Mouse (Mus musculus) T-helper 2 cell (primary cell): Measurements from ENCODE around the gene Hk2.

Experiments used
- in situ Hi-C: fragments of 300-600 bp; cut with MboI, MseI; formaldehyde crosslinking; loops from one replicate; pipeline ENCODE4 v1.15.1; 2025; ENCODE audit warnings: high pct_unique_total_duplicates

The Hk2 gene

DNA sequence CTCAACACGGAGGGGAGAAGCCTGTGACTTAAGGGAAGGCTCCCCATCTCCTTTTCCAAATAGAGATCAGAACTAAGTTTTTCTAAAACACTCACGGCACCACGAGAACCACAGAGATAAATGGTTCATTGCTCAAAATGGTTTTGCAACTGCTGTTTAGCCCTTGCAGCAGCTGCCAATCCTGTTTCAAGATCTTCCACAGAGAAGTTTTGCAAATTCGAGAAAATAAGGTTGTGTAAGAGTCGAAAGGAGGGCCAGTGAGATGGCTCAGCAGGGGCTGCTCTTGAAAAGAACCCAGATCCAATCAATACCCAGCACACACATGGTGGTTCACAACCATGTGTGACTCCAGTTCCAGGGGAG lies 32.8 kb downstream of the Hk2 start:
- in situ Hi-C loops: loop anchor here (5.0 kb wide), 1 partner anchor 36 kb away; no protein-coding TSS in a partner anchor

DNA sequence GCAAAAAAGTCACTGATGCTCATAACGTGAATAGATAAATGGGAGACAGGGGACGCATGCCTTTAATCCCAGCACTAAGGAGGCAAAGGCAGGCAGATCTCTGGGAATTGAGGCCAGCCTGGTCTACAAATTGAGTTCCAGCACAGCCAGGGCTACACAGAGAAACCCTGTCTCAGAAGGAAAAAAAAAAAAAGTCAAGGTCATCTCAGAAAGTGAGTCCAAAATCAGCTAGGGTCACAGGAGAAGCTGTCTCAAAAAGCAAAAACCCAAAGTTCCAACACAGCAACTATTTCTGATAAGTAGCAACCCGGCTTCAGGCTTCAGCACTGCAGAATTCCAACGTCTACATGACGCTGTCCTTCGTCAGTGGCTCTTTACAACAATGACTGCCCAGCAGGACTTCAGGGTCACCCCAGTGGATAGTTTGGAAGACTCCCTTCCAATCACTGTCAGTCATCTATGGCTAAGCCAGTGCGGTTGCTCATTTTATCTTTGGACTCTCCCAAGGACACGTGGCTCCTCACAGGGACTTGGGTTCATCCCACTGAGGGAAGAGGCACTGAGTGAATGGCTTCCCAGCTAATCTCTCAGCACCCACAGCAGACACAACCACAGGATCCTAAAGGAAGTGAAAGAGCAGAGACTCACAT lies 33.3 kb downstream of the Hk2 start:
- in situ Hi-C loops: loop anchor here (5.0 kb wide), 1 partner anchor 36 kb away; no protein-coding TSS in a partner anchor

DNA sequence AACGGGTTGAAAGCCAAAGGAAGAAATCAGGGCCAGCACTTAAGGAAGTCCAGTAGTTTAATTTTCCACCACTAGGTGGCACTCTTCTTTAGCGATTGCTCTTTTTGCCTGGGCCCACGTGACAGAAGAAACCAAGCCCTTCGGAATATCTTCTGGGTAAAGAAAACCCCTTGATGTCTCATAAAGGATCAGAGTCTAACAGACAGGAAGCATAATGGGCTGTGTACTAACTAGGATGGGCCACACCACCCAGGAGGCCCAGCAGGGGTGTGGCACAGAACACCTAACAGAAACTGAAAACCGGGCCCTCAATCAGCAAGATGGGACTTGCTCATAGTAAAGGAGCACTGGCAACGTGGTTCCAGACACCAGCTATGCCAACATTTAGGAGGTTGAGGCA lies 34.0 kb downstream of the Hk2 start:
- in situ Hi-C loops: loop anchor here (5.0 kb wide), 1 partner anchor 37 kb away; no protein-coding TSS in a partner anchor

DNA sequence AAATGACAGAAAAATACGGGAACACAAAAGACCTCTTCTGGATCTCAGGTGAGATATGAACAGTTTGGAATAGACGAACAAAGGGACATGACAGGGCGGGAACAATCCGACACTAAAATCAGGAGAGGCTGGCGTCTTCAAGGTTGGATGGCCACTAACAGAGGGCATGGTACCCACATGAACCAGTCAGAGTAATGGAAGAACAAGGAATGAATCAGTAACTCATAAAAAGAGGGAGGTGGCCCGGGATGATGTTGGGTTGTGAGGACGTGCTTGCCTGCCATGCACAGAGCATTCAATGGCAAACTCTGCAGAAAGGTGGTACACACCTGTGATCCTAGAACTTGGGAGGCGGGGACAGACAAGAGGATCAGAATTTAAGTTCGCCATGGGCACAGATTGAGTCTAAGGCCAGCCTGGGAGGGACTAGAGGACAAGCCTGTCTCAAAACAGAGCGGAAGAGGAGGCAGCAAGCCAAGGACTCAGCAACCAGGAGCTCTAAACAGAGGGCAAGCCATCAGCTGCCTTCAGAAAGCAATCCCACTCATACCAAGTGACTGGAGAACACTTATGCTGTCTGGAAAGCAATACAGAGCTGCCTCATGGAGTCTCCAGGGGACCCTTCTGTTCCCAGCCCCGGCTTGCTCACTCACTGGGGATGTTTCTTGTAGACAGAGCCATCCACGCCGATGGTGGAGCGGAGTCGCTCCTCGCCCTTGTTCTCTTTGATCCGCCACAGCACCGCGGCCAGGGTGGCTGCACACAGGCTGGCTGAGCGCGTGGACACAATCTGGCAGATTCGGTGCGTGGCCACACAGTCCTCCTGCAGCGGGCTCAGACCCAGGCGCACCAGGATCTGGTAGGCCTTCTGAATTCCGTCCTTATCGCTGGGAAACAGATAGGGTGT lies 36.4 kb downstream of the Hk2 start:
- in situ Hi-C loops: no loop called here

DNA sequence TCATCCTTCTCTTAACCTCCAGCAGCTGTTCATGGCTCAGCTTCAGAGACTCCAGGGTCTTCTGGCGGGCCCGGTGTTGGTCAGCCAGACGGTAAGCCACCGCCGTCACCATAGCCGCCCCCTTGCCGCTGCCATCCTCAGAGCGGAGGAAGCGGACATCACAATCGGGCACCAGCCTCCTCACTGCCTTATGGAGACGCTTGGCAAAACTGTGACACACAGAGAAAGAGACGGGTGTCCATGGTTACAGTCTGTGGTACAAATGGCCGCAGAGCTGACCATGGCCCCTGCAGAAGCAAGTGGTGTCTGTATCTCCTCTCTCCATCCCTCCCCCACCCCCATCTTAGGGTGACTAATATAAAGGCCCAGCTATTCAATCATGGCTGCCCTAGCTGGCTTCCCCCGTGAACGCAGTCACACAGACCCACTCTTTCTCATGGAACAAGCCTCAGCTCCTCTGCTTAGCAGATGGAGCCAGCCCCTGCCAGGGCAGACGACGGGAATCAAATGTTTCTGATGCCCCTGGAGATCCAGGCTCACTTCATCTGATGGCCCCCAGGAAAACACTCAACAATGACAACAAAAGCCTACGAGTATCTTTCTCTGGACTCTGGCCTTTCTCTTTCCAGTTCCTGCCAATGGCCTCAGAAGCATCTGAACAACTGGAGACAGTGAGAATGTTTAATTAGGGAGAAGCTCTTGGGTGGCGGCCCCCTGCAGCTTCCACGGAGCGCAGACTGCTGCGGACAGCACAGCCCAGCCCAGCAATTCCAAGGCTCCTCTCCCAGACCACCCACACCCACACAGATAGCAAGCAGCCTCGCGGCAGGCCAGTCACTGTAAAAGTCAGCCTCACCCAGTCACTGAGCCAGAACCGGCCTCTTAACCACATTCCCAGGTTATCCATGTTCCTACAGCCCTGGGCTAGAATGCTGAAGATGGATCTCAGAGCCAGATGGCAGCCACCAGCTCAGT lies 37.3 kb downstream of the Hk2 start:
- in situ Hi-C loops: no loop called here

DNA sequence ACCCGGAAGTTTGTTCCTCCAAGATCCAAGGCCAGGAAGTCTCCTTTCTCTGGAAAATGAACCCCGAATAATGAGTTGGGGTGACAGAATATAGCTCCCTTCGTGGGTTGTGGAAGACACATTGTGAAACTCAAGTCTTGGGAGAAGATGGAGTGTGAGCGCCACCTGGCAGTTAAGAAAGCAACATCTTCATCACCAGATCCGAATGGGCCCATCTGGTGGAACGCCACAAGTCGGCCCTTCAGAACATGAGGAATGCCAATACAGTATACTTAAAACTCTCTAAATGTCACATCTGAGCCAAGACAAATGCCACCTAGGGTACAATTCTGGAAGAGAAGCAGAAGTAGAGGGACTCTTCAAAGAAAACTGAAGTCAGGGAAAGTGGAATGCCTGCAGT lies 38.9 kb downstream of the Hk2 start:
- in situ Hi-C loops: no loop called here

DNA sequence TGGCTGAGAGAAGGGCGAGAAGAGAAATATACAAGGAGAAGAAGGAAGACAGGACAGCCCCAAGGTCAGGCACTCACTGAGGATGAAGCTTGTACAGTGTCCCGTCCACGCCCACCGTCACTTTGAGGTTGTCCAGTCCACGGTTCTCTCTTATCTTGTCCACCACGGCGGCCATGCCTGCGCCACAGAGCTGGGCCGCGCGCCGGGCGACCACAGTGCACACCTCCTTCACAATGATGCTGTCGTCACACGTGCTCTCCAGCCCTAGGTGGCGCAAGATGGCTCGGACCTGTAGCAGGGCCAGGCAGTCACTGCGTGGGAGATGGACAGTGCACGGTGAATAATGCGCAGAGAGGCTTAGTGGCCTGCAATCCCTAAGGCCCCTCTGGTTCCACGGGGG lies 45.6 kb downstream of the Hk2 start:
- in situ Hi-C loops: no loop called here

DNA sequence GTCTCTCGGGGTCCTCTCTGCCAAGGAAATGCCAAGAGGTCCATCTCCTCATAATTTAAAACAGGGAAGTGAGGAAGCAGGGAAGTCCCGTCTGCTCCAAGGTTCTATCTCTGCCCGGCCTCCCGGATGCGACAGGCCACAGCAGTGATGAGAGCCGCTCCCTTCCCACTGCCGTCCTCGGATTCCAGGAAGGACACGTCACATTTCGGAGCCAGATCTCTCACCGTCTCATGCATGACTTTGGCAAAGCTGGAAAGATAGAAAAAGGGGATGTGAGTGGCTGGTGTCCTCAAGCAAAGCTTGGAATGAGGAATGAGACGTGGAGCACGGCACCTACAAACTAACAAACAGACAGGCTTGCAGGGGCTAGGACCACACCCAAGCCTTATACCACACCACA lies 47.0 kb downstream of the Hk2 start:
- in situ Hi-C loops: no loop called here

DNA sequence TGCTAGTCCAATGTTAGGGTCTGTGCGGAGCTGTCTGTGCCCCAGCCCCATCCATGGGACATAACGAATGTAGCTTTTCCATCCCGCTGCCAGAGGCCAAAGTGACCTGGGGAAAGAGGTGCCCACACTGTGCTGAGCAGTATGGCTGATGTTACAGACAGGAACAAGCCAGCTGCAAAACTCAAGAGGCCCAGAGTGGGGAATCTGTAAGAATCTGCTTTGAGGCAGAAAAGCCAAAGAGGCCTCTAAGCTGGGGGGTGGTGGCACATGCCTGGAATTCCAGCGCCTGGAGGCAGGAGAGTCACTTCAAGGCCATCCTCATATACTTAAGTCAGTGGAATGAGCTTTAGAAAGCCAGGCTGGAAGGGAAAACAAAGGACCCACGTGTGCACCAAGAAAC lies 50.9 kb downstream of the Hk2 start:
- in situ Hi-C loops: no loop called here

DNA sequence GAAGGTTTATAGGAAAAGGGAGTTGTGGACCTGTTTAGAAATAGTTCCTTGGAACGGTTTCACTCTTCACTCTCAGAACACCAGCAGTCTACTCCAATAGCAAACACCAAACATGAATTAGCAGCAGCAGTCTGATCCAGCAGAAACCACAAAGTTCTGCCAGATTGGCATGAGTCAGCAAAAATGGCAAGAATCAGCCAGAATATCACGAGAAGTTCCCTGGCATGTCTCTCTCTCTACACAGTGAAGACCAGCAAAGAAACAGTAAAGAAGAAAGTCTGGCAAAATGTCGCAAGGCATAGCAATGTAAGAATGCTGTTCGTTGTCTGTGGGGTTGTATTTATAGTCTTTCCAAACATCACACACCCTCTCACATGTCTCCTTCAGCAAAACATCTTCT lies 58.1 kb downstream of the Hk2 start:
- in situ Hi-C loops: loop anchor here (10.0 kb wide), 1 partner anchor 179 kb away; no protein-coding TSS in a partner anchor

DNA sequence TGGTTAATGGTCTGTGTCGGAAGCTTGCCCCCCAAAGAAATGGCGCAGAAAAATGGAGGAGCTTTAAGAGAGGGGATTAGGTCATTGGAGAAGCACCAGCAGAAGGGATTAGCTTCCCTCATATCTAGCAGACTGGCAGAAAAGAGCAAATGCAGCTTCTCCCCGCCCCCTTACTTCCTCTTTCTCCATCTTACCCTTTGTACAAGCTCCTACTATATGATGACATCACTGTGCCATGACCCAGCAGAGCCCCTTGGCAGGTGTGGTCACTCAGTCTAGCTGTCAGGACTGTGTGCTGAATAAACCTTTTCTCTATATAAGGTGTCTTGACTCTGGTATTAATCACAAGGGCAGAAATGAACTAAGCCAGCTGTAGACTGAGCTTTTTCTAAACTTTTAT lies 58.6 kb downstream of the Hk2 start:
- in situ Hi-C loops: loop anchor here (10.0 kb wide), 1 partner anchor 179 kb away; no protein-coding TSS in a partner anchor

DNA sequence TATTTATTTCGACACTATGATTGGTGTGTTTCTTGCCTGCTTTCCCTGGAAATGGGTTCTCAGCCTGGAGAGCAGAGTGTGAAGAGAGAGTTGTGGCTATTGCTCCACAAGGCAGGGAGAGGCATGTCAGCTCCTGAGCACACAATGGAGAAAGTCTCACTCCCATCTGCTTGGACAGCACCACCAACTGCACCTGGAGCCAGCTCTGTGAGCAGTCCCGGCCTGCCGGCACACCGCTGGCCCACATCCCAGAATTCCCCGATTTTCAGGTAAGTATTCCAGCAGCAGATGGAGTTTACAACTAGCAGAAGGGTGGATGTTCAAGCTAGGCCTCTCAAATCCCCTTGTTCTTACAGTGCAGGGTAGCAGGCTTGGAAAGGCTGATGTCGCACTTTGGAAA lies 59.0 kb downstream of the Hk2 start:
- in situ Hi-C loops: loop anchor here (10.0 kb wide), 1 partner anchor 180 kb away; no protein-coding TSS in a partner anchor

DNA sequence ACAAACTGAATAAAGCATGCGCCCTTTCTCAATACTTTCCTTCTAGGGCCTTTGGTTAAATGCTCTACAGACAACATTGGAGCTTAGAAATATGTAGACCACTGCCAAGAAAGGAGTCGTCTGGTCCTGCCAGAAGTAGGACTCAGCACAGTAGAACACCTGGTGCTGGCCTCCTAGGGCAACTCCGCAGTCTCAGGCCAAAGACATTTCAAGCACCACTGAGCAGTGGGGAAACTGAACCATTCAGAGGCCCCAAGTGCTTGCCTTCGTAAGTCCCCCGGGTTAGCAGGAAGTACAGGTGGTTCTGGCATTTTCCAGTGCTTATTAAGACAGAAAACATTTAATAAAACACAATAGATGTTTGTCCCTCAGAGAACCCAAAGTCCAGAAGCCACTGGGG lies 59.4 kb downstream of the Hk2 start:
- in situ Hi-C loops: loop anchor here (5.0 to 10.0 kb wide), 3 partner anchors 58 to 748 kb away; partner anchors contain the start of gene Mrpl19

DNA sequence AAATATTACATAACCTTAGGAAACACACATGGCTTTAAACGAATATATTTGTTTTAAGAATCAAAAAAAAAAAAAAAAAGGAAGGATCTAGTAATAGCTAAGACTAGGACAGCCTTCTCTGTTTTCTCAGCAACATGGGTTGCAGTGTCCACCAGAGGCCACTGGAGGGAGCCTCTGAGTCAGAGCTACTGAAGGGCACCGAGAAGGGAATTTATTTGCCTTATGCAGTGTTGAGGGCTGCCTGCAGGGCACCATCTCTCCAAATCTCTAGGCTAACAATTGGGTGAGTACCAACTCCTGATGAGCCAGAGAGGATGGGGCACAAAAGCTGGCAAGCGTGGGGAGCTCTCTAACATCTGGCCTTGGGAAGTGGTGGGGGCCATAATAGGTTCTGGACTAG lies 60.0 kb downstream of the Hk2 start:
- in situ Hi-C loops: loop anchor here (5.0 to 10.0 kb wide), 3 partner anchors 57 to 747 kb away; partner anchors contain the start of gene Mrpl19

DNA sequence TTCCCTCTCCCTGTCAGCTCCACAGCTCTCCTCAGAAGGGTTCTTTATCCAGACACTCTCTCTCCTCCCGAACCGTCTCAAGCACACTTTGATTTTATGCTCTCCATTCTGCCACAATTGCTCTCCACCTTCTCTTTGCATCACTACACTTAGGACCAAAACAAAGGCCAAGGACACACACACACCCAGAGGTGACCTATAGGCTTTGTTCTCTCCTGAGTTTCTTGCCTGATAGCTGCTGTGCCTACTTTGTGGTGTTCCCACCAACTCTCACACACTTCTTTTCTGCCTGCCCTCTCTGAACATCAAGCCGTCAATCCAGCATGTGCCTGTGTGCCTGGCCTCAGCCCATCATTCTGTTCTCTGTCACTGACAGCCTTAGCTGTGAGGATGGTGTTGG lies 66.5 kb downstream of the Hk2 start:
- in situ Hi-C loops: no loop called here

DNA sequence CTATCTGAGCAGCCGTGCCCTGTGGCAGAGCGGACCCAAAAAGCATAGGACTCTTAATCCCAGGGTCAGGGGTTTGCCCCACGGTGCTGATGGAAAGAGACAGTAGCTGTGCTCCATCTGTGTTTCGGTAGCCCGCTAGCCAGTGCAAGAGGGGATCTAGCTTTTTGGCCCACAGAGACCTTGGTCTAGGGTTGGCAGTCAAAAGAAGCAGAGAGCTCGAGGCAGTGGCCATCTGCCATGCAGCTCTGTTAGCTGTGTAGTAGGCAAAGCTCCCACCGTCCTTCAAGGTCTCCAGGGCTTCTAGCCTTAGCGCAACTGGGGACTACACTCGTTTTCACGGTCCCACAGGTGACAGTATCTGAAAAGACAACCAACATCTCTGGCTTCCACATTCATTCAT lies 67.0 kb downstream of the Hk2 start:
- in situ Hi-C loops: no loop called here

DNA sequence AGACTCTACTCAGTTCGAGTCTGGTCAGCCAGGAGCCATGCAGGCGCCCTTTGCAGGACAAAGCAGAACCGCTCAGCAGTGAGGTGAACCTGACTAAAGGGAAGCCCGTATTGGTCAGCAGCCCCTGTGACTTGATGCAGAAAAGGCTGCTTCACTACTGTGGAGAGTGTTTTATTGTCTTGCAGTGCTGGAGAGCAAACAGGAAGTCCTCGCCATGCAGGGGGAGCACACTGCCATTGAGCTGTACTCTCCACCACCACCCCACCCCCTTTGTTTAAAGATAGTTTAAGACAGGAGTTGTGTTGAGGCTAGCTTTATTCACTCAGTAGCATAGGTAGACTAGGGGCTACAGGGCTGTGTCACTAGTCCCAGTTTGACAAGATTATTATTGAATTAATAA lies 69.0 kb downstream of the Hk2 start, which contains the start of gene Pole4:
Gene Pole4 (minus strand): TSS at position 145 of the 400 bp plus-strand sequence.
- in situ Hi-C loops: no loop called here

DNA sequence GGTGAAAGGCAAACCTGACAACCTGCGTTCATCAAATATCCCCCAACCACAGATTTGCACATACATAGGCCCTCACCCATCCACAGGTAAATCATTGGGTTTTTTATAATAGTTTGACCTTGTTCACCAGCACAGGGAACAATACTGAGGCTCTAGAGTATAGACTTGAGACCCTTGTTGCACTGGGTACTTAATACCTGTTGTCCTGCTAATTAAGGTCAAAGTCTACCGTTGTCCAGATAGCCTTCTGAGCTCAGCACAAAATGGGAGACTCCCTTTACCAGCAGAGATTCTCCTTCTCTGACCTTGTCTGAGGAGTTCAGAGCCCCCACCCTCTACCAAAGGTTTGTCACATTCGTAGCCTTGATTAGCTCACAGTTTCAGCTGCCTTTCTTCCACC lies 70.5 kb downstream of the Hk2 start:
- in situ Hi-C loops: no loop called here

DNA sequence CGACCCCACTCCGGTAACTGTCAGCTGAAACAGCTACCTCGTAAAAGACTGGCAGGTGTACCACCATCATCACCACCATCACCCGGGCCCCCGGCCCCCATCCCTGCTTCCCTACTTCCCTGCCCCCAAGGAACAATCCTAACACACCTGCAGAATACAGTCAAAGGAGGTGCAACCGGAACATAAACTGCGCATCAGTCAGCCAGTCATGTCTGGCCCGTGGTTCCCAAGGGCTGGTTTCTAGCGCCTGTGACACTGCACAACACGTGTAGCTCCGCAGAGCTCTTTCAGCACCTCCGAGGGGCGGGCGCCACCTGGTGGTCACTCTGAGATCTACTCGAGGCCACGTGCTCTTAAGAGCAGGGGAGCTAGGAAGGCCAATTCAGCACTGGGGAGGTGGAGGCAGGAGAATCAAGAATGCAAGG lies 71.6 kb downstream of the Hk2 start:
- in situ Hi-C loops: no loop called here

DNA sequence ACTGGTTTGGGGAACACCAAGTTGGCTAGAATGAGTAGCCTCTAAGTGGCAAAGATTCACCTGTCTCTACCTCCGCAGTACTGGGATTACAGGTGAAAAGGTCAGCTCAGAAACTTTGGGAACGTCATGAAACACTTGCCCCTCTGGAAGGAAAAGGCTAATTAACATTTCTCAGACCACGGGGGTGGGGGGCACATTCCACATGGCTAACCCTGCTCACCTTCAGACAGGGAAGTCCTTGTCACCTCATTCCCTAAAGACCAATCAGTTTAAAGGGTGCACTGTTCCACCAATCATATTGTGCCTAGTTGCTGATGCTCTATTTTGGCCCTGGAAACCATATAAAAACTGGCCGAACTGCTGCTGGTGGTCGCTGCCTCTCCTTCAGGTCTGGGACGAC lies 73.0 kb downstream of the Hk2 start:
- in situ Hi-C loops: no loop called here

DNA sequence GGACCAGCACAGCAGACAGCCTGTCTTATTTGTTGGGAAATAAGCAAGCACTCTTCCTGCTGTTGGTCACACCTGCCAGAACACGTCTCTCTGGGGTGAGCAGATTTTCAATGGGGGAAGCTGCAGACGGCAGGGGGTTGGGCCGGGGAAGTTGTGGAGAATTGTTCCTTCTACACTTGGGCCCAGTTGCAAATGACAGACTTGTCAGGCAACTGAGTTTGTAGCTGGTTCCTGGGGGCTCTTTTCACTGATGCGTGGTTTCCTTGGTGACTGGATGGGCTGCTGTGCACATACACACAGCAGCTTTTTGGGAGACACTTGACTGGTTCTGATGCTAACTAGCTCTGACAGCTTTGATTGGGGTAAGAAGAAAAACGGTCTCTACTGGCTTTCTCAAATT lies 74.4 kb downstream of the Hk2 start:
- in situ Hi-C loops: loop anchor here (5.0 kb wide), 1 partner anchor 88 kb away; no protein-coding TSS in a partner anchor
